Mouse (Mus musculus) bone marrow, adult 2 months (tissue): ENCODE results near the gene Samd3.

Source experiments
- CTCF ChIP-seq: fragments of 200-500 bp; IDR thresholded peaks from 2 replicates; pipeline ENCODE4 v1.5.1; 2011; ENCODE audit warnings: low read length, control low read depth; ENCODE audit not compliant: control insufficient read depth, insufficient read depth
- POLR2A ChIP-seq: fragments of 200-500 bp; IDR thresholded peaks from 2 replicates; pipeline ENCODE4 v1.6.1; 2011; ENCODE audit warnings: low read depth, mild to moderate bottlenecking, control low read depth, low read length, borderline replicate concordance; ENCODE audit not compliant: control insufficient read depth

- TF ChIP-seq CTCF (no peak), POLR2A (no peak)
Observed at GRCm38 (mm10) chr10:26190811-26191210, 38.7 kb upstream of the Samd3 start.
